Mouse (Mus musculus) MEL (cell line): ENCODE results near the gene Mgat4b. TPM values are rescaled to one million over a fixed set of nuclear protein-coding genes. Genes with fewer than 3 reads are reported as not detected.

ENCODE experiments used
- DNase-seq: peaks from one replicate; pipeline ENCODE4 v3.0.0; 2011; ENCODE audit warnings: low read depth, low spot score
- H3K27ac ChIP-seq: 2 replicates; pipeline ENCODE4 v1.5.1; 2012; ENCODE audit warnings: low read depth, mild to moderate bottlenecking, control low read depth, low read length, moderate library complexity; ENCODE audit not compliant: control insufficient read depth
- H3K27me3 ChIP-seq, 2 experiments: fragments of 150-350 bp in 1 of 2; sonication (generic) in 1 of 2; 2 replicates each; pipeline ENCODE4 v1.6.1; 2012; ENCODE audit warnings: low read length in 2 of 2, mild to moderate bottlenecking in 2 of 2, improper control_type of control experiment in 1 of 2, moderate library complexity in 1 of 2; ENCODE audit not compliant: insufficient read depth in 2 of 2, control insufficient read depth in 1 of 2
- H3K36me3 ChIP-seq, 2 experiments: 2 replicates each; pipeline ENCODE4 v1.6.1; 2012 to 2014; ENCODE audit warnings: low read length in 2 of 2, improper control_type of control experiment in 1 of 2, inconsistent platforms in 1 of 2, mild to moderate bottlenecking in 1 of 2; ENCODE audit not compliant: insufficient read depth in 2 of 2, control insufficient read depth in 1 of 2
- H3K4me1 ChIP-seq, 2 experiments: fragments of 150-350 bp in 1 of 2; sonication (generic) in 1 of 2; 2 replicates each; pipeline ENCODE4 v1.6.1; 2012; ENCODE audit warnings: low read length in 2 of 2, improper control_type of control experiment in 1 of 2, mild to moderate bottlenecking in 1 of 2; ENCODE audit not compliant: insufficient read depth in 2 of 2, control insufficient read depth in 1 of 2
- H3K4me3 ChIP-seq, 2 experiments: fragments of 150-350 bp in 1 of 2; sonication (generic) in 1 of 2; 2 replicates each; pipeline ENCODE4 v1.5.1; 2012; ENCODE audit warnings: low read depth in 2 of 2, low read length in 2 of 2, mild to moderate bottlenecking in 2 of 2, moderate library complexity in 2 of 2, control low read depth in 1 of 2, improper control_type of control experiment in 1 of 2; ENCODE audit not compliant: control insufficient read depth in 1 of 2, insufficient read depth in 1 of 2
- H3K79me2 ChIP-seq: 2 replicates; pipeline ENCODE4 v1.6.1; 2012; ENCODE audit warnings: mild to moderate bottlenecking, low read length, moderate library complexity; ENCODE audit not compliant: control insufficient read depth, poor library complexity, insufficient read depth
- H3K9ac ChIP-seq: 2 replicates; pipeline ENCODE4 v1.6.1; 2012; ENCODE audit warnings: low read depth, mild to moderate bottlenecking, control low read depth, low read length, moderate library complexity; ENCODE audit not compliant: control insufficient read depth, poor library complexity, severe bottlenecking
- H3K9me3 ChIP-seq: fragments of 150-350 bp; sonication (generic); replicated peaks from 2 replicates; pipeline ENCODE4 v1.6.1; 2012; ENCODE audit warnings: mild to moderate bottlenecking, low read length, improper control_type of control experiment, moderate library complexity; ENCODE audit not compliant: insufficient read depth
- BHLHE40 ChIP-seq: IDR thresholded peaks from 2 replicates; pipeline ENCODE4 v1.6.1; 2012; ENCODE audit warnings: low read depth, mild to moderate bottlenecking, inconsistent platforms, low read length, improper control_type of control experiment, borderline replicate concordance
- CHD1 ChIP-seq: IDR thresholded peaks from 2 replicates; pipeline ENCODE4 v1.6.1; 2012; ENCODE audit warnings: low read depth, mild to moderate bottlenecking, inconsistent platforms, low read length, improper control_type of control experiment
- CTCF ChIP-seq, 3 experiments: IDR thresholded peaks in 2 of 3; conservative IDR thresholded peaks in 1 of 3; 2 replicates each; pipeline ENCODE4 v1.5.1; 2011 to 2012; ENCODE audit warnings: low read length in 3 of 3, low read depth in 2 of 3, mild to moderate bottlenecking in 2 of 3, improper control_type of control experiment in 1 of 3, inconsistent platforms in 1 of 3, mixed read lengths in 1 of 3, moderate library complexity in 1 of 3; ENCODE audit not compliant: control insufficient read depth in 1 of 3, insufficient read depth in 1 of 3, poor library complexity in 1 of 3, severe bottlenecking in 1 of 3
- E2F4 ChIP-seq: IDR thresholded peaks from 2 replicates; pipeline ENCODE4 v1.6.1; 2011; ENCODE audit warnings: low read depth, low read length, improper control_type of control experiment, borderline replicate concordance
- ELF1 ChIP-seq: IDR thresholded peaks from 2 replicates; pipeline ENCODE4 v1.6.1; 2014; ENCODE audit warnings: low read depth, mild to moderate bottlenecking, inconsistent platforms, low read length, improper control_type of control experiment, moderate library complexity
- EP300 ChIP-seq, 2 experiments: IDR thresholded peaks; 2 replicates each; pipeline ENCODE4 v1.6.1; 2011; ENCODE audit warnings: improper control_type of control experiment in 2 of 2, low read length in 2 of 2, low read depth in 1 of 2, mild to moderate bottlenecking in 1 of 2
- ETS1 ChIP-seq: IDR thresholded peaks from 2 replicates; pipeline ENCODE4 v1.6.1; 2012; ENCODE audit warnings: low read depth, mild to moderate bottlenecking, inconsistent platforms, low read length, improper control_type of control experiment, moderate library complexity
- GABPA ChIP-seq: IDR thresholded peaks from 2 replicates; pipeline ENCODE4 v1.6.1; 2012; ENCODE audit warnings: low read depth, mild to moderate bottlenecking, inconsistent platforms, low read length, improper control_type of control experiment, moderate library complexity
- GATA1 ChIP-seq: IDR thresholded peaks from 2 replicates; pipeline ENCODE4 v1.6.1; 2011; ENCODE audit warnings: low read depth, low read length, improper control_type of control experiment
- HCFC1 ChIP-seq: IDR thresholded peaks from 2 replicates; pipeline ENCODE4 v1.6.1; 2012; ENCODE audit warnings: low read depth, mild to moderate bottlenecking, inconsistent platforms, low read length, improper control_type of control experiment, moderate library complexity
- MAFK ChIP-seq: IDR thresholded peaks from 2 replicates; pipeline ENCODE4 v1.6.1; 2011; ENCODE audit warnings: low read depth, mild to moderate bottlenecking, low read length, improper control_type of control experiment, borderline replicate concordance
- MAX ChIP-seq: IDR thresholded peaks from 2 replicates; pipeline ENCODE4 v1.6.1; 2011; ENCODE audit warnings: low read length, improper control_type of control experiment
- MAZ ChIP-seq: IDR thresholded peaks from 2 replicates; pipeline ENCODE4 v1.6.1; 2012; ENCODE audit warnings: low read depth, mild to moderate bottlenecking, inconsistent platforms, low read length, improper control_type of control experiment
- MXI1 ChIP-seq: IDR thresholded peaks from 2 replicates; pipeline ENCODE4 v1.6.1; 2011; ENCODE audit warnings: mild to moderate bottlenecking, low read depth, low read length, improper control_type of control experiment
- MYB ChIP-seq: IDR thresholded peaks from 2 replicates; pipeline ENCODE4 v1.6.1; 2011; ENCODE audit warnings: mild to moderate bottlenecking, low read depth, low read length, improper control_type of control experiment
- MYC ChIP-seq: IDR thresholded peaks from 2 replicates; pipeline ENCODE4 v1.6.1; 2011; ENCODE audit warnings: low read depth, mild to moderate bottlenecking, low read length, improper control_type of control experiment, moderate library complexity
- NELFE ChIP-seq: IDR thresholded peaks from 2 replicates; pipeline ENCODE4 v1.6.1; 2011; ENCODE audit warnings: low read depth, low read length, improper control_type of control experiment
- NRF1 ChIP-seq: IDR thresholded peaks from 2 replicates; pipeline ENCODE4 v1.6.1; 2014; ENCODE audit warnings: low read depth, mild to moderate bottlenecking, inconsistent platforms, low read length, improper control_type of control experiment, moderate library complexity; ENCODE audit not compliant: poor library complexity, insufficient read depth, severe bottlenecking
- POLR2A ChIP-seq, 2 experiments: IDR thresholded peaks; 2 replicates each; pipeline ENCODE4 v1.6.1; 2011 to 2012; ENCODE audit warnings: low read length in 2 of 2, mild to moderate bottlenecking in 2 of 2, control low read depth in 1 of 2, improper control_type of control experiment in 1 of 2, low read depth in 1 of 2, moderate library complexity in 1 of 2; ENCODE audit not compliant: control insufficient read depth in 1 of 2, insufficient read depth in 1 of 2, poor library complexity in 1 of 2
- POLR2AphosphoS2 ChIP-seq: IDR thresholded peaks from 2 replicates; pipeline ENCODE4 v1.6.1; 2011; ENCODE audit warnings: low read length, improper control_type of control experiment
- POLR2AphosphoS5 ChIP-seq: IDR thresholded peaks from 2 replicates; pipeline ENCODE4 v1.6.1; 2012; ENCODE audit warnings: low read depth, borderline replicate concordance, mild to moderate bottlenecking, inconsistent platforms, low read length, moderate library complexity, mixed read lengths
- RAD21 ChIP-seq: IDR thresholded peaks from 2 replicates; pipeline ENCODE4 v1.6.1; 2011; ENCODE audit warnings: mild to moderate bottlenecking, low read depth, low read length, improper control_type of control experiment
- RCOR1 ChIP-seq: IDR thresholded peaks from 2 replicates; pipeline ENCODE4 v1.6.1; 2012; ENCODE audit warnings: low read depth, mild to moderate bottlenecking, inconsistent platforms, low read length, improper control_type of control experiment
- SIN3A ChIP-seq: IDR thresholded peaks from 2 replicates; pipeline ENCODE4 v1.6.1; 2012; ENCODE audit warnings: low read length, improper control_type of control experiment, inconsistent platforms
- SMC3 ChIP-seq: IDR thresholded peaks from 2 replicates; pipeline ENCODE4 v1.6.1; 2011; ENCODE audit warnings: low read depth, low read length, improper control_type of control experiment
- TAL1 ChIP-seq: IDR thresholded peaks from 2 replicates; pipeline ENCODE4 v1.6.1; 2012; ENCODE audit warnings: mild to moderate bottlenecking, inconsistent platforms, low read length, moderate library complexity, mixed read lengths
- TBP ChIP-seq: IDR thresholded peaks from 2 replicates; pipeline ENCODE4 v1.8.0; 2011; ENCODE audit warnings: low read depth, low read length, improper control_type of control experiment
- TCF12 ChIP-seq: IDR thresholded peaks from 2 replicates; pipeline ENCODE4 v1.6.1; 2014; ENCODE audit warnings: low read depth, mild to moderate bottlenecking, inconsistent platforms, low read length, improper control_type of control experiment, moderate library complexity
- UBTF ChIP-seq: IDR thresholded peaks from 2 replicates; pipeline ENCODE4 v1.6.1; 2012; ENCODE audit warnings: low read depth, mild to moderate bottlenecking, inconsistent platforms, low read length, improper control_type of control experiment, moderate library complexity, borderline replicate concordance; ENCODE audit not compliant: insufficient read depth
- USF1 ChIP-seq: IDR thresholded peaks from 2 replicates; pipeline ENCODE4 v1.6.1; 2014; ENCODE audit warnings: low read depth, mild to moderate bottlenecking, inconsistent platforms, low read length, improper control_type of control experiment, moderate library complexity
- USF2 ChIP-seq, 2 experiments: IDR thresholded peaks; 2 replicates each; pipeline ENCODE4 v1.6.1; 2011 to 2012; ENCODE audit warnings: improper control_type of control experiment in 2 of 2, low read length in 2 of 2, borderline replicate concordance in 1 of 2, inconsistent platforms in 1 of 2, low read depth in 1 of 2, mild to moderate bottlenecking in 1 of 2; ENCODE audit not compliant: insufficient read depth in 1 of 2
- ZC3H11A ChIP-seq: IDR thresholded peaks from 2 replicates; pipeline ENCODE4 v1.6.1; 2012; ENCODE audit warnings: low read depth, mild to moderate bottlenecking, inconsistent platforms, low read length, improper control_type of control experiment
- ZKSCAN1 ChIP-seq: IDR thresholded peaks from 2 replicates; pipeline ENCODE4 v1.6.1; 2012; ENCODE audit warnings: low read depth, mild to moderate bottlenecking, inconsistent platforms, low read length, improper control_type of control experiment, moderate library complexity
- ZMIZ1 ChIP-seq: IDR thresholded peaks from 2 replicates; pipeline ENCODE4 v1.6.1; 2012; ENCODE audit warnings: low read depth, mild to moderate bottlenecking, inconsistent platforms, low read length, improper control_type of control experiment, moderate library complexity
- ZNF384 ChIP-seq: IDR thresholded peaks from 2 replicates; pipeline ENCODE4 v1.6.1; 2012; ENCODE audit warnings: low read depth, mild to moderate bottlenecking, inconsistent platforms, low read length, improper control_type of control experiment
- polyA plus RNA-seq, 2 experiments: library from polyadenylated mRNA; stranded (reverse) in 1 of 2; unstranded in 1 of 2; fragments of >175 nt in 1 of 2; fragments of >200 nt in 1 of 2; gene quantifications; 2 replicates each; pipeline versions ENCODE4 v1.2.1 to v1.2.4; 2012; ENCODE audit warnings: low replicate concordance in 2 of 2, low read depth in 1 of 2; ENCODE audit not compliant: insufficient read length in 2 of 2, insufficient read depth in 1 of 2, missing spikeins in 1 of 2
- total RNA-seq: library from RNA; depleted of rRNA; stranded (reverse); fragments of 300-350 nt; gene quantifications from 2 replicates; pipeline ENCODE4 v1.2.3, GENCODE M21; 2012

Gene Mgat4b
- total and polyA plus RNA-seq, 3 experiments, result 33.7 to 69.4 TPM; not detected in 1

DNA sequence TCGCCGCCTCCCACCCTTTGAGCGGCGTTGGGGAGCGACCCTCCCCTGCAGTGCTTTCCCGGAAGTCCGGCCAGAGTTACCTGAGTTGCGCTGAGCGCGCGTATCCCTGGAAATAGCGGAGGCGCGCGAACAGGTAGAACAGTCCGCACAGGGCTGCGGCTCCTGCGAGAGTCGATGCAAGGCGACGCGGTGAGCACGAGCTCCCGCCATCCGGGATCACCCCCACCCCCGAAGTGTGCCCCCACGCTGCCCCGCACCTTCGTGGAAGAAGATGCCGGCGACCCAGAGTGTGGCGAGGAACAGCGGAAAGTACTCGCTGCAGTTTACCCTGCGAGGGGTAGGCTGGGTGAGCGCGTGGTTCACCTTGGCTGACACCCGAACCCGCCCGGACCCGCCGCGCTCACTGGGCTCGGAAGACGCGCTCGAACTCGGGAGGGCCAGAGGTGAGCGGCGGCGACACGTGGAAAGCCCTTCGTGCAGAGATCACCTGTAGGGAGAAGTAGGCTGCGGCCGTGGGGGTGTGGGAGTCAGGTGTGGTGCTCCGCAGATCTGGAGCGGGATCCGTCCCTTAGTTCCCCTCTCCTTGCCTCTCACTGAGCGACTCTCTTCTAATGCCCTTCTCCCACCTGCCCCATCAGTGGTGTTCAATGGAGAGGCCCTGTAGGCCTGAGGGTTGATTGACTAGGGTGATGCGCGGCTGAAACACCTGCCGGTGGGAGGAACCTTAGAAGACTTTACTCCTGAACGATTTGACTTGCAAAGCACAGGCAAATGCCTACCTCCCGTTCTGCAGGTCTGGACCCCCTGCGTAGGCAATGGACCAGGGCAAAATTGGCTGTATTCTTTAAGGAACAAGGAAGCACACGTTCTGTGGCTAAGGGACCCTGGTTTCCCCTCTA is 26.5 kb downstream of the Mgat4b start:
- no peaks in the 10 kb centered on the region; the same call in 1 of the 2 replicates for H3K79me2 ChIP-seq
- peaks cover 3 to 7% of the 10 kb centered on the region in 2 experiments; a peak in 3 of 4 replicates for H3K36me3 ChIP-seq
- no peaks in the 10 kb centered on the region for H3K9me3 ChIP-seq
- H3K4me1 ChIP-seq, result peaks cover 3 to 19% of the 10 kb centered on the region in 2 experiments; a peak in 3 of 4 replicates
- peak overlapping the region; percentile 73 for H3K9ac ChIP-seq
- H3K27me3 ChIP-seq, result no peaks in the 10 kb centered on the region
- peak overlapping the region; percentile 80 to 95 for H3K4me3 ChIP-seq
- DNase-seq, result peak; percentile 71
- no peak overlapping the region for H3K27ac ChIP-seq
- no peak for TF ChIP-seq CHD1
- TF ChIP-seq SIN3A, result peak; percentile 57
- TF ChIP-seq POLR2AphosphoS2, result no peak
- no peak for TF ChIP-seq RAD21
- TF ChIP-seq POLR2A (IDR thresholded peaks at IDR 0.05; ENCODE audit: control insufficient read depth in 1 of 2, insufficient read depth in 1 of 2, low read depth in 1 of 2, low read length in 2 of 2, poor library complexity in 1 of 2), result peak in 1 of 2 experiments; percentile 46; a peak in 2 of 4 replicates
- no peak for TF ChIP-seq ZMIZ1
- TF ChIP-seq USF2 (IDR thresholded peaks at IDR 0.05; ENCODE audit: borderline replicate concordance in 1 of 2, insufficient read depth in 1 of 2, low read depth in 1 of 2, low read length in 2 of 2), result no peak
- TF ChIP-seq ZNF384, result no peak
- TF ChIP-seq RCOR1, result no peak
- no peak for TF ChIP-seq EP300 (IDR thresholded peaks at IDR 0.05; ENCODE audit: low read depth in 1 of 2, low read length in 2 of 2)
- no peak for TF ChIP-seq TAL1
- TF ChIP-seq ZKSCAN1, result no peak
- TF ChIP-seq NRF1, result no peak
- no peak for TF ChIP-seq USF1
- TF ChIP-seq CTCF (IDR thresholded peaks at IDR 0.05 in 2 of 3, conservative IDR thresholded peaks at IDR 0.05 in 1 of 3; ENCODE audit: control insufficient read depth in 1 of 3, insufficient read depth in 1 of 3, low read depth in 2 of 3, low read length in 3 of 3, poor library complexity in 1 of 3, severe bottlenecking in 1 of 3), result no peak
- TF ChIP-seq MAFK, result no peak
- TF ChIP-seq NELFE, result no peak; the same call in 1 of the 2 replicates
- 0 out of 2 replicates have a peak, but pooled peaks have one; percentile 45 for TF ChIP-seq UBTF
- peak; percentile 60 for TF ChIP-seq MXI1
- 0 out of 2 replicates have a peak, but pooled peaks have one; percentile 33 for TF ChIP-seq MAZ
- no peak for TF ChIP-seq GATA1
- TF ChIP-seq TCF12, result no peak
- TF ChIP-seq MAX, result peak; percentile 68
- no peak for TF ChIP-seq BHLHE40
- TF ChIP-seq ETS1, result no peak
- peak; percentile 83 for TF ChIP-seq ELF1
- no peak for TF ChIP-seq E2F4
- TF ChIP-seq HCFC1, result no peak
- no peak for TF ChIP-seq SMC3
- no peak for TF ChIP-seq TBP
- TF ChIP-seq ZC3H11A, result no peak
- TF ChIP-seq POLR2AphosphoS5, result no peak
- TF ChIP-seq MYC, result 0 out of 2 replicates have a peak, but pooled peaks have one; percentile 41
- TF ChIP-seq MYB, result no peak
- TF ChIP-seq GABPA, result 0 out of 2 replicates have a peak, but pooled peaks have one; percentile 52
